Mouse (Mus musculus) CD4-positive, CD25-positive, alpha-beta regulatory T cell, adult 9 weeks (primary cell): ENCODE data around the gene Btg4. TPM values are rescaled to one million over a fixed set of nuclear protein-coding genes. Genes with fewer than 3 reads are reported as not detected.

ENCODE experiments used
- polyA plus RNA-seq: library from polyadenylated mRNA; unstranded; fragments of 100-300 nt; shearing (Covaris generic); gene quantifications from one replicate; pipeline ENCODE4 v1.2.1, GENCODE M21; 2017

Gene Btg4
- not detected for polyA plus RNA-seq

DNA sequence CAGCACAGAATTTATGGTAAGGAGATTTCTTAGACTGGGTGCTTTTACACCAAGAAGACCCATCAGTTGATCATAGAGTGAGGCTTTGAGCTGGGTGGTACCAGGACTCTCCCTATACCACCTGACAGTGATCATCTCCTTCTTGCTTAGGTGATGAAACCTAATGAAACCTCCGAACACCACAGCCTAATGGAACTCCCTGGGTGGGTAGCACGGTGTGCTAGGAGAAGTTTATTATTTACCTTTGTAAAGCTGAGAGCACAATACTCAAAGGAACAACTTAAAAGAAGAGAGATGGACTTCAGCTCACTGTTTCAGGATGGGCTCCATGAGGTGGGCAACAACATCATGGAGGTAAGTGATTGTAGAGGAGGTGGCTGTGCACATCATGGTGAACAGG, at the start of gene Btg4:
Btg4 (plus strand) TSS at position 301 of the 400 bp plus-strand sequence.

DNA sequence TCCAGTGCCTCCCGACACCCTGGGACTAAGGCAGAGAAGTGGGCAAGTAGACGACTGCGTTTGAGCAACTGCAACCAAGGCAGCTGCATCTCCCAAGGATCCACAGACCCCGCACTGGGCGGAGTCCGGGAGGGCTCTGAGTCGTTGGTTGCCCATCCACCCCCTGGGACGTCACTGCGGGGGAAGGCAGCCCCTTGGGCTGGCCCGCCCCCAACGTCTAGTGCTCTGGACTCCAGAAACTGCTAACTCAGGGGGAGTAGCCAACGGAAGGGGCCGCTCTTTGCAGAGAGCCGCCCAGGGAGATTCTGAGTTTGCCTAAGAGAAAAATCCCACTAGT, 16.2 kb downstream of the Btg4 start, which contains the start of gene Layn:
Layn (minus strand) TSS at position 116 of the 337 bp plus-strand sequence.

DNA sequence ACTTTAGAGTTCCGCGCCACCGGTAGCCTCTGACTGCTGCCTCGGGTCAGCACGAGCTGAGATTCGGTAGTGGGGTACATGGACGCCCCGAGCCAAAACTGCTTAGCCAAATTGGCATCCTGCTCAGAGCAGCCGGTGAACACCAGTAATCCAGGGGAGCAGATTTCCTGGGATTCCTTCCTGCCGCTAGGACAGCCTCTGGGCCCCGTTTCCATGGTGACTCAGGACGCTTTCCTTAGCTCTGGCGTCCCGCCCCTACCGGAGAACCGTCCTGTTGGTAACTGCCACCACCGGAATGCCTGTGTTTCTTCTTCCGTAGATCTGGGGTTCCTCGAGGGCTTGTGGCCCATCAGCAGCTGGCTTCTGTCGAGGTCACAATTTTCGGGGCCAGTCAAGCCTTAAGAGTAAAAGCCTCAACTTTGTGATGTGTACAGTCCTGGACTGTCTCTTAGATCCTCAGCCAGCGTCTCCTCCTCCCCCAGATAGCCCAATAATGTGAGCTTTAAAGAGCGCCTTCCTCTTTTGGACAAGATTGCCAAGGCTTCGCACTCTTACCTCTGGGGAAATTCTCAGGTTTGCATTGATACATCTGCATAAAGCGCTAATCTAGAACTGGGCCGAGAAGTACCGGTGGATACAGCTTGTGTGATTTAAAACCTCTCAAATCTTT, 41.2 kb downstream of the Btg4 start, which contains the start of gene 4833427G06Rik:
4833427G06Rik (minus strand) TSS at position 323 of the 670 bp plus-strand sequence.

DNA sequence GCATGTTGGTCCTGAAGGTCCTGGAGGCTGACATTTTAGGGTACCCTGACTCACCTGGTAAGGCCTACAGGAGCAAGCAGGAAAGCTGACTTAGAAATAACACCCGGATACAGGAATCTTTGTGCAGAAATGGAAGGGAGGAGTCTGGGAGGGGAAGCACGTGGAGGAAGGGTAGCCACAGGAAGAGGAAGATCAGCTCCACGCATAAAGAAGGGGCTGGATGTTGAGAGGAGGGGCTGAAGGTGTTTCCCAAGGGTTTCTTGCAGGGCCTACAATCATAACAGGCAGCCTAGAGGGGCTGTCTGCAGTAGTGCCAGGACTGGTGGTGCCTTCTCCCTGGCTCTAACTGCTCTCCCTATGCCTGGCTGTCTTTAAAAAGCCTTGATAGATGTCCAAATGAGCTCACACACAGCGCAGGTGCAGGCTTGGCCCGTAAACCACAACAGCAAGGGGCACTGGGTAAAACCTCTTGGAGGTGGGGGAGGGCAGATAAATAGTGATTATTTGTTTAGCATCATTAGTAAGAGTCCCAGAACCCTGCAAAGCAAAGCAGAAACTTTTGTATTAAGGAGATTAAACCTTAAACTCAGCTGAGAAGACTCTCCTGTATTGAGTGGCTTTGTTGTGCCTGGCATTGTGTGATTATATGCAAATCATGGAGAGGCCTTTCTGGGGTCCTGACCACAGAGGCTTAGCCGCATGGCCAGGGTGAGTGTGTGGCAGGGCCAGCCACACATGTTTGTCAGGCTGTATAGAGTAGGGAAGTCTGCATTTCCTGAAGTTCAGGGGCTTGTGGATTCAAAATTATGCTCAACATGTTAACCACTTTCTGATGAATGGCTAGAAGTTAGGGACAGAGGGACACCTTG, 104.8 kb downstream of the Btg4 start, which contains the start of gene Gm32742:
Gm32742 (minus strand) TSS at position 206 of the 869 bp plus-strand sequence.

Other genes with a start within 250 kb of the Btg4 start
- gene Ppp2r1b, start 215.6 kb upstream of the Btg4 start, polyA plus RNA-seq: 105 TPM
- gene Sik2, start 51.8 kb upstream of the Btg4 start, polyA plus RNA-seq: 13.7 TPM
- not detected for gene Layn, start 16.2 kb downstream of the Btg4 start, polyA plus RNA-seq
- not detected for gene 4833427G06Rik, start 41.2 kb downstream of the Btg4 start, polyA plus RNA-seq
- 0.05 TPM for gene Gm32742, start 104.6 kb downstream of the Btg4 start, polyA plus RNA-seq
- gene Pou2af1, start 152.8 kb downstream of the Btg4 start, polyA plus RNA-seq: 17.1 TPM
- 0.51 TPM for gene Colca2, start 217.7 kb downstream of the Btg4 start, polyA plus RNA-seq